Mouse (Mus musculus) thymus, adult 2 months (tissue): Measurements from ENCODE around the gene Ggta1.

Source experiments
- CTCF ChIP-seq: fragments of 200-500 bp; IDR thresholded peaks from 2 replicates; pipeline ENCODE4 v1.5.1; 2012; ENCODE audit warnings: mild to moderate bottlenecking, control low read depth, low read length, moderate library complexity, borderline replicate concordance; ENCODE audit not compliant: control insufficient read depth, poor library complexity, insufficient read depth; ENCODE audit errors: extremely low read depth
- POLR2A ChIP-seq: fragments of 200-500 bp; IDR thresholded peaks from 2 replicates; pipeline ENCODE4 v1.6.1; 2012; ENCODE audit warnings: mild to moderate bottlenecking, low read length, control low read depth, moderate library complexity; ENCODE audit not compliant: control insufficient read depth, poor library complexity, insufficient read depth; ENCODE audit errors: extremely low read depth

DNA sequence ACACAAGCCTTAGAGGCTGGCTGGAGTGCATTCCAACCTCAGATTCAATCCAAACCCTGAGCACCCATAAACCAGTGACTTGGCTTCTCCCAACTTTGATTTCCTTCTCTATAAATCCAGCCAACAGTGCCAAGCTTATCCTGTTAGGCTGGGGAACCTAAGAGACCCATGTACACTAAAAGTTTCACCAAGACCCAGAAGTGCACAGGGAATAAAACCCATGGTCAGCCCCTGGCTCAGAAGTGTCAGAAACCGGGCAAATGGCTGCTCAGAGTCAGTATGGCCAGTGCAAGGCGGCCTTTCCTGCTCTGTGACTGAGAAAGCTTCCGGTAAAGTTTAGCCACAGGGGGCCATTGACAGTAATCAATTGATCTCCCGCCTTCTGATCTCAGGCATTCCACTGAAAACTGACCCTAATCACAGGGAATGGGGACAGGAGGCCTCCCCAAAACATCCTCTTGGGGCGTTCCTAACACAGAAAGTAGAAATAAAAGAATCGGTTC lies 2.6 kb downstream of the Ggta1 start:
- TF ChIP-seq CTCF = no peak
- no peak for TF ChIP-seq POLR2A
